Mouse (Mus musculus) frontal cortex, adult (tissue): ENCODE results near the gene Acer2.
"Not testable (repeated sequence)": the region's sequence is repeated elsewhere in the genome, so short reads cannot be mapped to it uniquely, and the experiment has no call there.

ENCODE experiments used
- ATAC-seq: cut with Nextera tagmentation; 2 replicates; pipeline ENCODE4 v1.9.2; 2017; ENCODE audit warnings: mild to moderate bottlenecking, moderate library complexity, mixed read lengths; ENCODE audit not compliant: low TSS enrichment

Gene Acer2

GRCm38 (mm10) chr4:86874146-86874847, at the start of gene Acer2:
Gene Acer2, plus strand, starts transcription at chr4:86874396.
- peak; percentile 90 for ATAC-seq

GRCm38 (mm10) chr4:86825143-86825542, 49.1 kb upstream of the Acer2 start:
- peak; percentile 28 for ATAC-seq

- ATAC-seq: no peak
Observed at GRCm38 (mm10) chr4:86831896-86832295, 42.3 kb upstream of the Acer2 start.

GRCm38 (mm10) chr4:86841141-86841540, 33.1 kb upstream of the Acer2 start:
- not testable (repeated sequence) for ATAC-seq

- ATAC-seq: peak; percentile 44; the same call in 1 of the 2 replicates
Observed at GRCm38 (mm10) chr4:86845384-86845783, 28.8 kb upstream of the Acer2 start.

- no peak for ATAC-seq
Observed at GRCm38 (mm10) chr4:86847246-86847645, 26.9 kb upstream of the Acer2 start.

GRCm38 (mm10) chr4:86851331-86851730, 22.9 kb upstream of the Acer2 start:
- ATAC-seq: no peak

- no peak for ATAC-seq
Observed at GRCm38 (mm10) chr4:86852018-86852417, 22.2 kb upstream of the Acer2 start.

- ATAC-seq: no peak
Observed at GRCm38 (mm10) chr4:86852813-86853590, 21.2 kb upstream of the Acer2 start.

- ATAC-seq: no peak; the same call in 1 of the 2 replicates
Observed at GRCm38 (mm10) chr4:86856304-86857112, 17.7 kb upstream of the Acer2 start.

- ATAC-seq: peak; percentile 95
Observed at GRCm38 (mm10) chr4:86857113-86858069, 16.8 kb upstream of the Acer2 start, which contains the start of gene Rps6. Gene Rps6, minus strand, starts transcription at chr4:86857412.

GRCm38 (mm10) chr4:86858070-86858440, 16.1 kb upstream of the Acer2 start:
- ATAC-seq: peak; percentile 15

- no peak for ATAC-seq
Observed at GRCm38 (mm10) chr4:86864087-86864486, 10.1 kb upstream of the Acer2 start.

- ATAC-seq: no peak
Observed at GRCm38 (mm10) chr4:86871988-86872387, 2.2 kb upstream of the Acer2 start.

- 0 out of 2 replicates have a peak, but pooled peaks have one; percentile 26 for ATAC-seq
Observed at GRCm38 (mm10) chr4:86873072-86873471, 1.1 kb upstream of the Acer2 start.

- no peak for ATAC-seq
Observed at GRCm38 (mm10) chr4:86879477-86879876, 5.3 kb downstream of the Acer2 start.

GRCm38 (mm10) chr4:86881178-86881577, 7.0 kb downstream of the Acer2 start:
- ATAC-seq: no peak

GRCm38 (mm10) chr4:86882413-86882812, 8.2 kb downstream of the Acer2 start:
- ATAC-seq: no peak

- no peak for ATAC-seq
Observed at GRCm38 (mm10) chr4:86884945-86885344, 10.7 kb downstream of the Acer2 start.

- ATAC-seq: no peak
Observed at GRCm38 (mm10) chr4:86885790-86886159, 11.6 kb downstream of the Acer2 start.
